Mouse (Mus musculus) heart, embryonic 16.5 days (tissue): ENCODE results near the gene Nt5c. TPM values are rescaled to one million over a fixed set of nuclear protein-coding genes. Genes with fewer than 3 reads are reported as not detected.
"Not testable (repeated sequence)": the region's sequence is repeated elsewhere in the genome, so short reads cannot be mapped to it uniquely, and the experiment has no call there.

Source experiments
- ATAC-seq: fragments of 200-750 bp; cut with Nextera tagmentation; replicated peaks from 2 replicates; pipeline ENCODE4 v1.8.0; 2017; ENCODE audit warnings: moderate number of reproducible peaks; ENCODE audit not compliant: insufficient read depth, low FRiP score; ENCODE audit errors: extremely low read depth
- H3K27ac ChIP-seq: fragments of 300-500 bp; sonication (generic); 2 replicates; pipeline ENCODE4 v1.5.1; 2014; ENCODE audit warnings: mild to moderate bottlenecking, low read length, control low read depth, moderate library complexity
- H3K27me3 ChIP-seq: fragments of 300-500 bp; sonication (generic); 2 replicates; pipeline ENCODE4 v1.6.1; 2014; ENCODE audit warnings: low read length, mixed read lengths; ENCODE audit not compliant: control insufficient read depth, insufficient read depth
- H3K36me3 ChIP-seq: fragments of 300-500 bp; sonication (generic); 2 replicates; pipeline ENCODE4 v1.6.1; 2014; ENCODE audit not compliant: control insufficient read depth, insufficient read depth
- H3K4me1 ChIP-seq: fragments of 300-500 bp; sonication (generic); 2 replicates; pipeline ENCODE4 v1.6.1; 2014; ENCODE audit warnings: low read length, mixed read lengths; ENCODE audit not compliant: control insufficient read depth, insufficient read depth
- H3K4me2 ChIP-seq: fragments of 300-500 bp; sonication (generic); 2 replicates; pipeline ENCODE4 v1.6.1; 2014; ENCODE audit warnings: low read depth, mild to moderate bottlenecking, control low read depth, low read length
- H3K4me3 ChIP-seq: fragments of 300-500 bp; sonication (generic); 2 replicates; pipeline ENCODE4 v1.5.1; 2014; ENCODE audit warnings: mild to moderate bottlenecking, control low read depth, low read length
- H3K9ac ChIP-seq: fragments of 300-500 bp; sonication (generic); 2 replicates; pipeline ENCODE4 v1.6.1; 2014; ENCODE audit warnings: low read length, control low read depth
- H3K9me3 ChIP-seq: fragments of 300-500 bp; sonication (generic); replicated peaks from 2 replicates; pipeline ENCODE4 v1.6.1; 2016; ENCODE audit warnings: low read length; ENCODE audit not compliant: control insufficient read depth
- WGBS: fragments of 180-500 bp; shearing (Covaris S2); extraction: QIAGEN DNeasy Blood & Tissue Kit; methylation state at CpG from one replicate; pipeline ENCODE4 v1.1.7; 2014; 5-methylcytosine and 5-hydroxymethylcytosine counted together
- polyA plus RNA-seq: library from polyadenylated mRNA; unstranded; fragments of >200 nt; fragmentation: Nextera tagmentation; extraction: Ambion mirVana; gene quantifications from 2 replicates; pipeline ENCODE4 v1.2.1, GENCODE M21; 2015

The Nt5c gene
- polyA plus RNA-seq, 1 experiment from 2014 or later = 64.9 TPM

DNA sequence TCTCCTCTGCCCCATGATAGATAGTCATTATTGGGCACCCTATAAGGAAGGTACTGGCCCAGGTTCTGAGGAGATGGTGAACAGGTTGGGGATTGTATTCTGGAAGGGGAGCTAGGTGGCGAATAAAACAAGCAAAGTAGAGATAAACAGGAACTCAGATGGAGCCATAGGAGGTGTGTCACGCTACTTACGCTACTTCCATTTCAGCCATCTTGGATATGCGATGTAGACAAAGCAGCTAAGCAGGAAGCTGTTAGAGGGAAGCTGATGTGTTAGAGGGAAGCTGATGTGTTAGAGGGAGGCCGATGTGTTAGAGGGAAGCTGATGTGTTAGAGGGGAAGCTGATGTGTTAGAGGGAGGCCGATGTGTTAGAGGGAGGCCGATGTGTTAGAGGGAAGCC lies 14.3 kb downstream of the Nt5c start:
- not testable (repeated sequence) for H3K9me3 ChIP-seq, ATAC-seq, H3K4me2 ChIP-seq, H3K27me3 ChIP-seq, H3K4me3 ChIP-seq, H3K9ac ChIP-seq, H3K27ac ChIP-seq, H3K36me3 ChIP-seq
- peaks cover 13% of the 10 kb centered on the region for H3K4me1 ChIP-seq
- WGBS = 75% methylated on average over 7 of the region's 7 CpGs

DNA sequence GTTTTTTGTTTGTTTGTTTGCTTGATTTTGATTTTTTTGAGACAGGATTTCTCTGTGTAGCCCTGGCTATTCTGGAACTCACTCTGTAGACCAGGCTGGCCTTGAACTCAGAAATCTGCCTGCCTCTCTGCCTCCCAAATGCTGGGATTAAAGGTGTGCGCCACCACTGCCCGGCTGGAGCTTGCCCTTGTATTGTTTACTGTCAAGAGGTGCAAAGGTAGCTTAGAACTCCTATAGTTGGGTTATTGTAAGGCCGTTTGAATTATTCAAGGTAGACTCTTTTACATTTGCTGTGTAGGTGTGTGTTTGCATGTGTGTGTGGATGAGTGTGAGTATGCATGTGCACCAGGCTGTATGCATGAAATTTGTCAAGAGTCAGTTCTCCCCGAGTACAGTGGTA lies 15.0 kb downstream of the Nt5c start:
- Histone ChIP-seq H3K4me1 (peaks cover 13% of the 10 kb centered on the region), H3K4me2 (peak overlapping the region; percentile 73), H3K4me3 (peak overlapping the region; percentile 78)
- H3K27ac ChIP-seq, H3K36me3 ChIP-seq, H3K27me3 ChIP-seq, H3K9me3 ChIP-seq, H3K9ac ChIP-seq, ATAC-seq: not testable (repeated sequence)
- 74% methylated on average over 4 of the region's 4 CpGs for WGBS

DNA sequence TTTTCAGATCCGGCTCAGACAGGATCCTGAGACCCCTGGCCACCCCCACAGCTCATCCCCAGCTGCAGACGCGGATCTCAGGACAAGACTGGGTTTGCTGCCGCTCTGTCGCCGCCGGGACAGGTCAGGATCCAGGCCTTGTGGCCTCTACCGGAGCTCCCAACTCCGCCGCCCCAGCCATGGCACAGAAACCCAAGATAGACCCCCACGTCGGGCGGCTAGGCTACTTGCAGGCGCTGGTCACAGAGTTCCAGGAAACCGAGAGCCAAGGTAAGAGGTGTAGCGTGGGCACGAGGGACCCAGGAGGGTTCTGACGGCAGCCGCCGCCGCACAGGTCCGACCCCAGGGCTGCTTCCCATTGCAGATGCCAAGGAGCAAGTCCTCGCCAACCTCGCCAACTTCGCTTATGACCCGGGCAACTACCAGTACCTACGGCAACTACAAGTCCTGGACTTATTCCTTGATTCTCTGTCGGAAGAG lies 15.9 kb downstream of the Nt5c start:
- Histone ChIP-seq H3K9me3 (no peaks in the 10 kb centered on the region), H3K4me2 (peak overlapping the region; percentile 73), H3K27me3 (no peaks in the 10 kb centered on the region), H3K4me1 (peaks cover 13% of the 10 kb centered on the region), H3K36me3 (no peaks in the 10 kb centered on the region), H3K9ac (peak overlapping the region; percentile 73), H3K4me3 (peak overlapping the region; percentile 78), H3K27ac (peak overlapping the region; percentile 5; the same call in 1 of the 2 replicates)
- ATAC-seq = peak; percentile 28; the same call in 1 of the 2 replicates
- WGBS = 4% methylated on average over 28 of the region's 28 CpGs

DNA sequence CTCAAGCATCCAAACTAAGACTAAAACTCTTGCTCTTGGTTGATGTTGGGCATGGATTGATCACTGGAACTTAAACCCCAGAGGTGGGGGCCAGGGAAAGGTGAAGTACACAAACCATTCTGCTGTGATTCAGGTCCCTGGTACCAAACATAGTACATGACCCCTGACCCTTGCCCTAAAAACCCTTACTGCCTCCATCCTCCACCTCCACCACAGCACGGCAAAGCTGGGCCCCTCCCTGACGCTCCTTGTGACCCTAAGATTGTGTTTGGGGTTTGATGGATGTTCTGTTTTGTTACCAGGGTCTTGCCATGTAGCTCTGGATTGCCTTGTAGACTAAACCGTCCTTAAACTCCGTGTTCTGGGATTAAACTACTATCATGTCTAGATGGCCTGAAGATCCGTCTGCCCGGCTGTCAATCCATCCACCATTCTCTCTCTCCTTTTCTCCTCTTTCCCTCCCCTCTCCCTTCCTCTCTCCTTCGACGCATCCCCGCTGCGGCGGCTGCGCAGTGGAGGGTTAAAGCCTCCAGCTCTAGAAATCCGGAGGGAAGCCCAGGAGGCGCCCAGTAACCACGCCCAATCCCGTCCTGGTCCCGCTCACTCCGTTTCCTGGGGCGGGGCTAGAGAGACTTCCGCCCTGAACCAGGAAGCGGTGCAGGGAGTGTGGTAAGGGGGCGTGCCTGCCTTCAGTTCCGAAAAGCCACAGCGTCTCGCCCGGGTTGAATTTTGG lies 16.5 kb downstream of the Nt5c start, which contains the start of gene Armc7:
Gene Armc7 (plus strand): TSS at position 643 of the 733 bp plus-strand sequence.
- H3K9ac ChIP-seq = peak within 1 kb of the TSS; percentile 73
- H3K4me1 ChIP-seq = peaks cover 13% of the 10 kb centered on the region
- H3K36me3 ChIP-seq = no peaks in the 10 kb centered on the region
- no peaks in the 10 kb centered on the region for H3K27me3 ChIP-seq
- ATAC-seq = peak; percentile 95
- H3K4me3 ChIP-seq = peak within 1 kb of the TSS; percentile 78
- WGBS = under 1% methylated on average over 26 of the region's 26 CpGs
- no peaks in the 10 kb centered on the region for H3K9me3 ChIP-seq
- peak within 1 kb of the TSS; percentile 74 for H3K27ac ChIP-seq
- H3K4me2 ChIP-seq = peak within 1 kb of the TSS; percentile 73

DNA sequence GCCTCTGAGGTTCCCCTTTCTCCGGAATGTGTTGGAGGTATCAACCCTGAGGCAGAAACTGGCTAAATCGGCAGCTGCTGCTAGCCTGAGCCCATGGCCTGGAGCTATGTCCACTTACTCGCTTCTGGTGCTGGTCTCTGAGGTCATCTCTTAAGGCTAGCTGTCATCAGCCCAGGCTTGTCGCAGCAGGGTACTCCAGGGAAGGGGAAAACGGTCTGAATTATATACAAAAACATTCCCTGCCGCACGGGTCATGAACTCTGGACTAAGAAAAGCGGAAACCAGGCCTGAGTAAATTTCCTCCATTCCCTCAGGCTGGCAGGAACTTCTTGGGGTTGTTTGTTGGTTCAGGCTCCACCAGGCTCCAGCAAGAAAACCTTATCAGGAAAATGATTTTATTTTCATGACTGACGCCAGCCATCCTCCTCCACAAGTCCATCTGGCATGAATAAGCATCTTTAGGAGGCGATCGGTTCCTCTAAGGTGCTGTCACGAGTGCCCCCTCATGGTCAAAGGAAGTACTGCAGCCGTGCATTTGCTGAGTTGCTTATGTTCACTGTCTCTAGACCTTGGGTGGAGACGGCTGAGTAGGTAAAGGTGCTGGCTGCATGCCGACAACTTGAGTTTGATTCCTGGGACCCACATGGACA lies 17.9 kb downstream of the Nt5c start:
- H3K27me3 ChIP-seq = no peaks in the 10 kb centered on the region
- peak; percentile 46 for ATAC-seq
- H3K36me3 ChIP-seq = no peaks in the 10 kb centered on the region
- H3K9me3 ChIP-seq = no peaks in the 10 kb centered on the region
- H3K4me2 ChIP-seq = no peak overlapping the region
- H3K27ac ChIP-seq = peak overlapping the region; percentile 80
- 14% methylated on average over 15 of the region's 15 CpGs for WGBS
- no peak overlapping the region for H3K4me3 ChIP-seq
- no peak overlapping the region for H3K9ac ChIP-seq
- peaks cover 13% of the 10 kb centered on the region for H3K4me1 ChIP-seq

DNA sequence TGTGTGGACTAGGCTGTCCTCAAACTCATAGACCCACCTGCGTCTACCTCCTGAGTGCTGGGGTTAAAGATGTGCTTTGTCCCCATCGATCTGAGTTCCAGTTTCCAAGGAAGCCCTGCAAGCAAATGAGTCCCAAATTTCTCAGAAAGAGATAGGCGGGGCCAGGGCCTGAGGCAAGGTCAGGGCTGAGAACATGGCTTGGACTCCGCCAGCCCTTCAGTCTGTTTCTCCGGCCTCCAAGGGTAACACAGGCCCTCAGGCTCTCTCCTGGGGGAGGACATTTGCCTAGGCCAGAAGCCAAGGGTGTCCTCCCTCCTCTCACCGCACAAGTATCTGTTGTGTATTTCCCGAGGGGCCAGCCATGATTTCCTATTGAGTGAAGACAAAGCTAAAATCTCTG lies 19.5 kb downstream of the Nt5c start:
- Histone ChIP-seq H3K4me1 (peaks cover 13% of the 10 kb centered on the region), H3K27ac (no peak overlapping the region), H3K9ac (no peak overlapping the region), H3K4me2 (no peak overlapping the region), H3K27me3 (no peaks in the 10 kb centered on the region), H3K4me3 (no peak overlapping the region), H3K36me3 (no peaks in the 10 kb centered on the region), H3K9me3 (no peaks in the 10 kb centered on the region)
- no peak for ATAC-seq
- 71% methylated on average over 7 of the region's 7 CpGs for WGBS

DNA sequence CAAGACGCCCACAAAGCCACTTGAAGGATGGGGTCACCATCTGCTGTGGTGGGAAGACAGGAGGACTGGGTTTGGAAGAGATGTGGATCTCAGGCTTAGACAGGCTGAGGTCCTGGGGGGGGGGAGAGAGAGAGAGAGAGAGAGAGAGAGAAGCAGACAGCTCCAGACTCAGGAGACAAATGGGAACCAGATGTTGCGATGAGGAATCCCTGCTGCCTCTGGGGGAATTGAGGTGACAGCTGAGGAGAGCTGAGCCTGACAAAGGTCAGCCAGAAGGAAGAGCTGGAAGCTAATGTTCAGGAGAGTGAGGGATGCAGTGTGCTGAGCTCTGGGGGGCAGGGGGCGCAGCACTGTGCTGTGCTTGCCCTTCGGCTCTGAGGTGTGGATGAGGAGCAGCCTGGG lies 24.4 kb downstream of the Nt5c start:
- H3K4me2 ChIP-seq = no peak overlapping the region
- no peak overlapping the region for H3K4me3 ChIP-seq
- no peak for ATAC-seq
- no peaks in the 10 kb centered on the region for H3K36me3 ChIP-seq
- H3K9me3 ChIP-seq = no peaks in the 10 kb centered on the region
- WGBS = 38% methylated on average over 4 of the region's 4 CpGs
- peaks cover 3% of the 10 kb centered on the region; the same call in 1 of the 2 replicates for H3K4me1 ChIP-seq
- no peaks in the 10 kb centered on the region for H3K27me3 ChIP-seq
- H3K27ac ChIP-seq = no peak overlapping the region
- no peak overlapping the region for H3K9ac ChIP-seq

DNA sequence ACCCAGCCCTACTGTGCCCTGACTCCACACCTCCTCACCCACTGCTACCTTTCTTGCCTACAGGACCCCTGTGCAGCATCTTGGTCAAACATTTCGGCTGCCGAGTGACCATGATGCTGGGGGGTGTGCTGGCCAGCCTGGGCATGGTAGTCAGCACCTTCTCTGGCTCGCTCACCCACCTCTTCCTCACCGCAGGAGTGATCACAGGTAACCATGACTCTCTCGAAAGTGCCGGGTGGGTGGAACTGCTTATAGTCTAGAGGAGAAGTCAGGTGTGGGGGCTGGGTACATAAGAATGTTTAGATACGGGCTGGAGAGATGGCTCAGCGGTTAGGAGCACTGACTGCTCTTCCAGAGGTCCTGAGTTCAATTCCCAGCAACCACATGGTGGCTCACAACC lies 26.8 kb downstream of the Nt5c start:
- H3K9me3 ChIP-seq = no peaks in the 10 kb centered on the region

DNA sequence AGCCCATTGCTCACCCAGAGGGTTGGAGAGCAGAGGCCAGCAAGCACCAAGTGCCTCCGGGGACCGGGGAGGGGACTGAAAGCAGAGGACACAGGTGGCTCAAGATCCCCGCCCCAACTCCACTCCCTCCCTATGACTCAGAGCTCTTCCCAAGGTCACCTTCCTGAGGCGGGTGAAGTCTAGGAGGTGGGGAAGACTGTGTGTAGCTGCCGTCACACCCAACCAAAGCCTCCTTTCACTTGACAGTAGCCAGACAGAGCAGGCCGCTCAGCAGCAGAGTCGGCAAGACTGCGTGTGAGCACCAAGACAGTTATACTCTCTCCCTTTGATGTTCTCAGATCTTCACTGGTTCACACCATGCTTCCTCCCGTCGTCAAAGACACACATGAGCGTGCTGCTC lies 28.3 kb downstream of the Nt5c start:
- peaks cover 3% of the 10 kb centered on the region; the same call in 1 of the 2 replicates for H3K4me1 ChIP-seq
- peak overlapping the region; percentile 65; the same call in 1 of the 2 replicates for H3K27ac ChIP-seq
- 42% methylated on average over 11 of the region's 11 CpGs for WGBS
- no peaks in the 10 kb centered on the region for H3K9me3 ChIP-seq
- peak overlapping the region; percentile 28 for H3K4me3 ChIP-seq
- H3K9ac ChIP-seq = no peak overlapping the region
- peak overlapping the region; percentile 16; the same call in 1 of the 2 replicates for H3K4me2 ChIP-seq
- H3K36me3 ChIP-seq = no peaks in the 10 kb centered on the region
- ATAC-seq = 0 out of 2 replicates have a peak, but pooled peaks have one; percentile 12
- no peaks in the 10 kb centered on the region for H3K27me3 ChIP-seq

More for the DNA sequence above, 26.8 kb downstream of the Nt5c start:
- H3K27me3 ChIP-seq = no peaks in the 10 kb centered on the region
- peak overlapping the region; percentile 18; the same call in 1 of the 2 replicates for H3K4me2 ChIP-seq
- no peak overlapping the region; the same call in 1 of the 2 replicates for H3K9ac ChIP-seq
- H3K4me1 ChIP-seq = peaks cover 3% of the 10 kb centered on the region; the same call in 1 of the 2 replicates
- peak overlapping the region; percentile 30 for H3K4me3 ChIP-seq
- no peaks in the 10 kb centered on the region for H3K36me3 ChIP-seq
- 86% methylated on average over 8 of the region's 8 CpGs for WGBS
- no peak for ATAC-seq
- no peak overlapping the region; the same call in 1 of the 2 replicates for H3K27ac ChIP-seq
